Mouse (Mus musculus): ENCODE measurements around the gene Zfp869.
"Not testable (repeated sequence)": the region's sequence is repeated elsewhere in the genome, so short reads cannot be mapped to it uniquely, and the experiment has no call there.

Gene Zfp869

GRCm38 (mm10) chr8:69716403-69717231, 6.1 kb upstream of the Zfp869 start:
- no peaks in the 10 kb centered on the region for H3K27me3 ChIP-seq (ENCODE audit: insufficient read depth, low read length)
- peaks cover 54% of the 10 kb centered on the region for H3K9me3 ChIP-seq (ENCODE audit: low read length)
- no peak for TF ChIP-seq POU5F1 (IDR thresholded peaks at IDR 0.05; ENCODE audit: borderline replicate concordance, low read length)
- no peak for TF ChIP-seq NANOG (IDR thresholded peaks at IDR 0.05; ENCODE audit: borderline replicate concordance, low read length)
- TF ChIP-seq CTCF (conservative IDR thresholded peaks at IDR 0.05; ENCODE audit: low read length), result no peak
- no peaks in the 10 kb centered on the region for H3K4me1 ChIP-seq (replicated peaks; ENCODE audit: low read depth, low read length)
- no peaks in the 10 kb centered on the region for H3K36me3 ChIP-seq (ENCODE audit: insufficient read depth, low read length)
- peak overlapping the region; percentile 78 for H3K4me3 ChIP-seq (replicated peaks; ENCODE audit: low read length)

DNA sequence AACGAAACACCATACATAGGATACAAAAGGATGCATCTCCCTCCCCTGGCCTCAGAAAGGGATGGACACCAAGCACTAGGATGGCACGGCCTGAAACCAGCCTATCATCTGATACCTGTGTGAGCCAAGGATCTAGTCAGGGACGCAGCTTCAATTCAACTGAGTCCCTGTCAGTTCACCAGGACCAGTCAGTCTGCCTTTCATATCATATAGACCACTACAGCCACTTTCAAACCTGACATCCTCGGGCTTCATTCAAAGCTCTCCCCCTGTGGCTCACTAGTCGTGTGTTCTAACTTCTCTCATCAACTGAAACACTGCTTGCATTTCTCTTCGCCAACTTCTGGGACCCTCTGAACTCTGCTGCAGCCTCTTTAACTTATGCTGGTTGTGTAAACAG, 4.8 kb upstream of the Zfp869 start:
- no peak overlapping the region for H3K4me3 ChIP-seq (replicated peaks; ENCODE audit: low read length)
- no peaks in the 10 kb centered on the region for H3K27me3 ChIP-seq (ENCODE audit: insufficient read depth, low read length)
- TF ChIP-seq CTCF (conservative IDR thresholded peaks at IDR 0.05; ENCODE audit: low read length) (no peak), NANOG (IDR thresholded peaks at IDR 0.05; ENCODE audit: borderline replicate concordance, low read length) (no peak), POU5F1 (IDR thresholded peaks at IDR 0.05; ENCODE audit: borderline replicate concordance, low read length) (no peak)
- no peaks in the 10 kb centered on the region for H3K36me3 ChIP-seq (ENCODE audit: insufficient read depth, low read length)
- H3K9me3 ChIP-seq (ENCODE audit: low read length), result peaks cover 54% of the 10 kb centered on the region
- no peaks in the 10 kb centered on the region for H3K4me1 ChIP-seq (replicated peaks; ENCODE audit: low read depth, low read length)

- TF ChIP-seq NANOG (IDR thresholded peaks at IDR 0.05; ENCODE audit: borderline replicate concordance, low read length) (no peak), POU5F1 (IDR thresholded peaks at IDR 0.05; ENCODE audit: borderline replicate concordance, low read length) (no peak), CTCF (conservative IDR thresholded peaks at IDR 0.05; ENCODE audit: low read length) (no peak)
- no peaks in the 10 kb centered on the region for H3K4me1 ChIP-seq (replicated peaks; ENCODE audit: low read depth, low read length)
- H3K27me3 ChIP-seq (ENCODE audit: insufficient read depth, low read length), result no peaks in the 10 kb centered on the region
- H3K4me3 ChIP-seq (replicated peaks; ENCODE audit: low read length), result no peak overlapping the region
- H3K36me3 ChIP-seq (ENCODE audit: insufficient read depth, low read length), result no peaks in the 10 kb centered on the region
- peaks cover 45% of the 10 kb centered on the region for H3K9me3 ChIP-seq (ENCODE audit: low read length)
These were observed 3.0 kb upstream of the Zfp869 start for GRCm38 (mm10) chr8:69713516-69713915.

- peaks cover 9% of the 10 kb centered on the region; the same call in 1 of the 2 replicates for H3K36me3 ChIP-seq (ENCODE audit: insufficient read depth, low read length)
- H3K27me3 ChIP-seq (ENCODE audit: insufficient read depth, low read length), result no peaks in the 10 kb centered on the region
- TF ChIP-seq NANOG (IDR thresholded peaks at IDR 0.05; ENCODE audit: borderline replicate concordance, low read length), result no peak
- no peak for TF ChIP-seq CTCF (conservative IDR thresholded peaks at IDR 0.05; ENCODE audit: low read length)
- TF ChIP-seq POU5F1 (IDR thresholded peaks at IDR 0.05; ENCODE audit: borderline replicate concordance, low read length), result no peak
- H3K4me1 ChIP-seq (replicated peaks; ENCODE audit: low read depth, low read length), result no peaks in the 10 kb centered on the region
- no peak overlapping the region for H3K4me3 ChIP-seq (replicated peaks; ENCODE audit: low read length)
- peaks cover 9% of the 10 kb centered on the region for H3K9me3 ChIP-seq (ENCODE audit: low read length)
These were observed 8.7 kb downstream of the Zfp869 start for GRCm38 (mm10) chr8:69701810-69702209.

DNA sequence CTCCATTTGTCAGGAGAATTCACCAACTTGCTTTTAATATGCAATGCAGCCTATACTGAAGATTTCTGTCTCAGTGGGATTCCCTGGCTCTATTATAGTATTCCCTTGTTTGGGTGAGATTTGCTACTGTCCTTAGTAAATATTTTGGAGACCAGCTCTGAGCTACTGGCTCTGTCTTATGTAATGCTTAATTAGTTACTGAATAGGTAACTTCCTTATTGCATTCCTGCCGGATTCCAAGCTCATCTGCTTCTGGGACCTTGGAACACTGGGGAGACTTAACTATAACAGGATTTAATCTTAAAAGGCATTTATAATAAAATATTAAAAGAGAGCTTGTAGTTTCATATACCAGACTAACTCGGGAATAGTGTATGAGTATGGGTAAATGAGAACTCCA, 45.5 kb downstream of the Zfp869 start:
- not testable (repeated sequence) for H3K4me3 ChIP-seq (replicated peaks; ENCODE audit: low read length); H3K36me3 ChIP-seq (ENCODE audit: insufficient read depth, low read length); H3K27me3 ChIP-seq (ENCODE audit: insufficient read depth, low read length); H3K4me1 ChIP-seq (replicated peaks; ENCODE audit: low read depth, low read length)
- peaks cover 24% of the 10 kb centered on the region for H3K9me3 ChIP-seq (ENCODE audit: low read length)

DNA sequence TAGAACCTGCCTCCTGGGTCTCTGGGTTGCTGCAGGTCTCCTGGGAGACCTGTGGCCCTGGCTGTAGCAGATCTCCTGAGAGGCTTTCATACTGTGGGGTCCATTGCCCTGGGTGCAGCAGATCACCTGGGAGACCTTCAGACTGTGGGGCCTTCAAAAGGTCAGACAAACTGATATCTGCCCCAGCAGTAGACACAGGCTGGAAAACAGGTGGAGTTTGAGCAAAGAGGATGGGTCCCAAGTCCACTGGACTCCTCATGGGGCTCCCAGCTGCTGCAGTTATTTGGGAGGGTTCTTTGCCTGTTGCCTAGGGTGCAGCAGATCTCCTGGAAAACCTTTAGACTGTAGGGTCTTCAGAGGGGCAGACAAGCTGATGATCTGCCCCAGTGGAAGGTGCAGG, 49.2 kb downstream of the Zfp869 start:
- H3K36me3 ChIP-seq (ENCODE audit: insufficient read depth, low read length), result no peaks in the 10 kb centered on the region
- no peak overlapping the region for H3K4me3 ChIP-seq (replicated peaks; ENCODE audit: low read length)
- no peaks in the 10 kb centered on the region; the same call in 1 of the 2 replicates for H3K9me3 ChIP-seq (ENCODE audit: low read length)
- H3K27me3 ChIP-seq (ENCODE audit: insufficient read depth, low read length), result peaks cover 15% of the 10 kb centered on the region
- H3K4me1 ChIP-seq (replicated peaks; ENCODE audit: low read depth, low read length), result no peaks in the 10 kb centered on the region
- no peak for TF ChIP-seq NANOG (IDR thresholded peaks at IDR 0.05; ENCODE audit: borderline replicate concordance, low read length)
- no peak for TF ChIP-seq CTCF (conservative IDR thresholded peaks at IDR 0.05; ENCODE audit: low read length)
- TF ChIP-seq POU5F1 (IDR thresholded peaks at IDR 0.05; ENCODE audit: borderline replicate concordance, low read length), result no peak
